Mouse (Mus musculus): ENCODE measurements around the gene Bclaf3.

DNA sequence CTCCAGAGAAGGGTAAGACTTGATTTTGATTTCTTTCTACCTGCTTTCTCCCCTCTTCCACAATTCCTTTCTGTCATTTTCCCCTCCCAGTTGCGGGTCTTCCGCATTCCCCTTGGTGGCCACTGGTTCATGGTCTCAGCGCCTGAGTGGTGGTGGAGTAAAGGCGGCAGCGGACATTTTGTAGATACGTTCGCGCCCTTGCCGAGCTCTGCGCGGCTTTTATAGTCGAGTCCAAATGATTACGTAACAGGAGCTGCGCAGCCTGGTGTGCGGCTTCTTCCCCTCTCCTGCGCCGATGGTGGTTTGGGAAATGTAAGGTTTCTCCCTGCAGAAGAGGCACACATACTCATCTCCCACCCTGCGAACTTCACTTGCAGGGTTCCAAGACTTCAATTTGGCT, 15.4 kb downstream of the Bclaf3 start:
- no peak for TF ChIP-seq CTCF (IDR thresholded peaks at IDR 0.05; ENCODE audit: extremely low read depth, insufficient read depth, insufficient read length, insufficient replicate concordance)
- TF ChIP-seq POLR2A (IDR thresholded peaks at IDR 0.05; ENCODE audit: low read depth, low read length): no peak
